Mouse (Mus musculus) MEL (cell line): ENCODE results near the gene Cdk14. TPM values are rescaled to one million over a fixed set of nuclear protein-coding genes. Genes with fewer than 3 reads are reported as not detected.
A peak's percentile ranks its signal among the peaks of the same experiment; 100 is the strongest.

ENCODE experiments used
- DNase-seq: peaks from one replicate; pipeline ENCODE4 v3.0.0; 2011; ENCODE audit warnings: low read depth, low spot score
- H3K27ac ChIP-seq: 2 replicates; pipeline ENCODE4 v1.5.1; 2012; ENCODE audit warnings: low read depth, mild to moderate bottlenecking, control low read depth, low read length, moderate library complexity; ENCODE audit not compliant: control insufficient read depth
- H3K27me3 ChIP-seq, 2 experiments: fragments of 150-350 bp in 1 of 2; sonication (generic) in 1 of 2; 2 replicates each; pipeline ENCODE4 v1.6.1; 2012; ENCODE audit warnings: low read length in 2 of 2, mild to moderate bottlenecking in 2 of 2, improper control_type of control experiment in 1 of 2, moderate library complexity in 1 of 2; ENCODE audit not compliant: insufficient read depth in 2 of 2, control insufficient read depth in 1 of 2
- H3K36me3 ChIP-seq, 2 experiments: 2 replicates each; pipeline ENCODE4 v1.6.1; 2012 to 2014; ENCODE audit warnings: low read length in 2 of 2, improper control_type of control experiment in 1 of 2, inconsistent platforms in 1 of 2, mild to moderate bottlenecking in 1 of 2; ENCODE audit not compliant: insufficient read depth in 2 of 2, control insufficient read depth in 1 of 2
- H3K4me1 ChIP-seq, 2 experiments: fragments of 150-350 bp in 1 of 2; sonication (generic) in 1 of 2; 2 replicates each; pipeline ENCODE4 v1.6.1; 2012; ENCODE audit warnings: low read length in 2 of 2, improper control_type of control experiment in 1 of 2, mild to moderate bottlenecking in 1 of 2; ENCODE audit not compliant: insufficient read depth in 2 of 2, control insufficient read depth in 1 of 2
- H3K4me3 ChIP-seq, 2 experiments: fragments of 150-350 bp in 1 of 2; sonication (generic) in 1 of 2; 2 replicates each; pipeline ENCODE4 v1.5.1; 2012; ENCODE audit warnings: low read depth in 2 of 2, low read length in 2 of 2, mild to moderate bottlenecking in 2 of 2, moderate library complexity in 2 of 2, control low read depth in 1 of 2, improper control_type of control experiment in 1 of 2; ENCODE audit not compliant: control insufficient read depth in 1 of 2, insufficient read depth in 1 of 2
- H3K79me2 ChIP-seq: 2 replicates; pipeline ENCODE4 v1.6.1; 2012; ENCODE audit warnings: mild to moderate bottlenecking, low read length, moderate library complexity; ENCODE audit not compliant: control insufficient read depth, poor library complexity, insufficient read depth
- H3K9ac ChIP-seq: 2 replicates; pipeline ENCODE4 v1.6.1; 2012; ENCODE audit warnings: low read depth, mild to moderate bottlenecking, control low read depth, low read length, moderate library complexity; ENCODE audit not compliant: control insufficient read depth, poor library complexity, severe bottlenecking
- H3K9me3 ChIP-seq: fragments of 150-350 bp; sonication (generic); replicated peaks from 2 replicates; pipeline ENCODE4 v1.6.1; 2012; ENCODE audit warnings: mild to moderate bottlenecking, low read length, improper control_type of control experiment, moderate library complexity; ENCODE audit not compliant: insufficient read depth
- BHLHE40 ChIP-seq: IDR thresholded peaks from 2 replicates; pipeline ENCODE4 v1.6.1; 2012; ENCODE audit warnings: low read depth, mild to moderate bottlenecking, inconsistent platforms, low read length, improper control_type of control experiment, borderline replicate concordance
- CTCF ChIP-seq, 3 experiments: IDR thresholded peaks in 2 of 3; conservative IDR thresholded peaks in 1 of 3; 2 replicates each; pipeline ENCODE4 v1.5.1; 2011 to 2012; ENCODE audit warnings: low read length in 3 of 3, low read depth in 2 of 3, mild to moderate bottlenecking in 2 of 3, improper control_type of control experiment in 1 of 3, inconsistent platforms in 1 of 3, mixed read lengths in 1 of 3, moderate library complexity in 1 of 3; ENCODE audit not compliant: control insufficient read depth in 1 of 3, insufficient read depth in 1 of 3, poor library complexity in 1 of 3, severe bottlenecking in 1 of 3
- E2F4 ChIP-seq: IDR thresholded peaks from 2 replicates; pipeline ENCODE4 v1.6.1; 2011; ENCODE audit warnings: low read depth, low read length, improper control_type of control experiment, borderline replicate concordance
- EP300 ChIP-seq, 2 experiments: IDR thresholded peaks; 2 replicates each; pipeline ENCODE4 v1.6.1; 2011; ENCODE audit warnings: improper control_type of control experiment in 2 of 2, low read length in 2 of 2, low read depth in 1 of 2, mild to moderate bottlenecking in 1 of 2
- ETS1 ChIP-seq: IDR thresholded peaks from 2 replicates; pipeline ENCODE4 v1.6.1; 2012; ENCODE audit warnings: low read depth, mild to moderate bottlenecking, inconsistent platforms, low read length, improper control_type of control experiment, moderate library complexity
- GATA1 ChIP-seq: IDR thresholded peaks from 2 replicates; pipeline ENCODE4 v1.6.1; 2011; ENCODE audit warnings: low read depth, low read length, improper control_type of control experiment
- MAFK ChIP-seq: IDR thresholded peaks from 2 replicates; pipeline ENCODE4 v1.6.1; 2011; ENCODE audit warnings: low read depth, mild to moderate bottlenecking, low read length, improper control_type of control experiment, borderline replicate concordance
- MAX ChIP-seq: IDR thresholded peaks from 2 replicates; pipeline ENCODE4 v1.6.1; 2011; ENCODE audit warnings: low read length, improper control_type of control experiment
- MAZ ChIP-seq: IDR thresholded peaks from 2 replicates; pipeline ENCODE4 v1.6.1; 2012; ENCODE audit warnings: low read depth, mild to moderate bottlenecking, inconsistent platforms, low read length, improper control_type of control experiment
- MEF2A ChIP-seq: IDR thresholded peaks from 2 replicates; pipeline ENCODE4 v1.6.1; 2014; ENCODE audit warnings: low read depth, mild to moderate bottlenecking, inconsistent platforms, low read length, improper control_type of control experiment; ENCODE audit not compliant: poor library complexity, insufficient replicate concordance, severe bottlenecking; ENCODE audit errors: extremely low read depth
- MXI1 ChIP-seq: IDR thresholded peaks from 2 replicates; pipeline ENCODE4 v1.6.1; 2011; ENCODE audit warnings: mild to moderate bottlenecking, low read depth, low read length, improper control_type of control experiment
- MYB ChIP-seq: IDR thresholded peaks from 2 replicates; pipeline ENCODE4 v1.6.1; 2011; ENCODE audit warnings: mild to moderate bottlenecking, low read depth, low read length, improper control_type of control experiment
- MYC ChIP-seq: IDR thresholded peaks from 2 replicates; pipeline ENCODE4 v1.6.1; 2011; ENCODE audit warnings: low read depth, mild to moderate bottlenecking, low read length, improper control_type of control experiment, moderate library complexity
- NELFE ChIP-seq: IDR thresholded peaks from 2 replicates; pipeline ENCODE4 v1.6.1; 2011; ENCODE audit warnings: low read depth, low read length, improper control_type of control experiment
- POLR2A ChIP-seq, 2 experiments: IDR thresholded peaks; 2 replicates each; pipeline ENCODE4 v1.6.1; 2011 to 2012; ENCODE audit warnings: low read length in 2 of 2, mild to moderate bottlenecking in 2 of 2, control low read depth in 1 of 2, improper control_type of control experiment in 1 of 2, low read depth in 1 of 2, moderate library complexity in 1 of 2; ENCODE audit not compliant: control insufficient read depth in 1 of 2, insufficient read depth in 1 of 2, poor library complexity in 1 of 2
- POLR2AphosphoS2 ChIP-seq: IDR thresholded peaks from 2 replicates; pipeline ENCODE4 v1.6.1; 2011; ENCODE audit warnings: low read length, improper control_type of control experiment
- POLR2AphosphoS5 ChIP-seq: IDR thresholded peaks from 2 replicates; pipeline ENCODE4 v1.6.1; 2012; ENCODE audit warnings: low read depth, borderline replicate concordance, mild to moderate bottlenecking, inconsistent platforms, low read length, moderate library complexity, mixed read lengths
- RAD21 ChIP-seq: IDR thresholded peaks from 2 replicates; pipeline ENCODE4 v1.6.1; 2011; ENCODE audit warnings: mild to moderate bottlenecking, low read depth, low read length, improper control_type of control experiment
- RCOR1 ChIP-seq: IDR thresholded peaks from 2 replicates; pipeline ENCODE4 v1.6.1; 2012; ENCODE audit warnings: low read depth, mild to moderate bottlenecking, inconsistent platforms, low read length, improper control_type of control experiment
- SIN3A ChIP-seq: IDR thresholded peaks from 2 replicates; pipeline ENCODE4 v1.6.1; 2012; ENCODE audit warnings: low read length, improper control_type of control experiment, inconsistent platforms
- SMC3 ChIP-seq: IDR thresholded peaks from 2 replicates; pipeline ENCODE4 v1.6.1; 2011; ENCODE audit warnings: low read depth, low read length, improper control_type of control experiment
- TAL1 ChIP-seq: IDR thresholded peaks from 2 replicates; pipeline ENCODE4 v1.6.1; 2012; ENCODE audit warnings: mild to moderate bottlenecking, inconsistent platforms, low read length, moderate library complexity, mixed read lengths
- TBP ChIP-seq: IDR thresholded peaks from 2 replicates; pipeline ENCODE4 v1.8.0; 2011; ENCODE audit warnings: low read depth, low read length, improper control_type of control experiment
- TCF12 ChIP-seq: IDR thresholded peaks from 2 replicates; pipeline ENCODE4 v1.6.1; 2014; ENCODE audit warnings: low read depth, mild to moderate bottlenecking, inconsistent platforms, low read length, improper control_type of control experiment, moderate library complexity
- UBTF ChIP-seq: IDR thresholded peaks from 2 replicates; pipeline ENCODE4 v1.6.1; 2012; ENCODE audit warnings: low read depth, mild to moderate bottlenecking, inconsistent platforms, low read length, improper control_type of control experiment, moderate library complexity, borderline replicate concordance; ENCODE audit not compliant: insufficient read depth
- ZC3H11A ChIP-seq: IDR thresholded peaks from 2 replicates; pipeline ENCODE4 v1.6.1; 2012; ENCODE audit warnings: low read depth, mild to moderate bottlenecking, inconsistent platforms, low read length, improper control_type of control experiment
- ZKSCAN1 ChIP-seq: IDR thresholded peaks from 2 replicates; pipeline ENCODE4 v1.6.1; 2012; ENCODE audit warnings: low read depth, mild to moderate bottlenecking, inconsistent platforms, low read length, improper control_type of control experiment, moderate library complexity
- ZMIZ1 ChIP-seq: IDR thresholded peaks from 2 replicates; pipeline ENCODE4 v1.6.1; 2012; ENCODE audit warnings: low read depth, mild to moderate bottlenecking, inconsistent platforms, low read length, improper control_type of control experiment, moderate library complexity
- ZNF384 ChIP-seq: IDR thresholded peaks from 2 replicates; pipeline ENCODE4 v1.6.1; 2012; ENCODE audit warnings: low read depth, mild to moderate bottlenecking, inconsistent platforms, low read length, improper control_type of control experiment
- polyA plus RNA-seq, 2 experiments: library from polyadenylated mRNA; stranded (reverse) in 1 of 2; unstranded in 1 of 2; fragments of >175 nt in 1 of 2; fragments of >200 nt in 1 of 2; gene quantifications; 2 replicates each; pipeline versions ENCODE4 v1.2.1 to v1.2.4; 2012; ENCODE audit warnings: low replicate concordance in 2 of 2, low read depth in 1 of 2; ENCODE audit not compliant: insufficient read length in 2 of 2, insufficient read depth in 1 of 2, missing spikeins in 1 of 2
- total RNA-seq: library from RNA; depleted of rRNA; stranded (reverse); fragments of 300-350 nt; gene quantifications from 2 replicates; pipeline ENCODE4 v1.2.3, GENCODE M21; 2012

The Cdk14 gene
- total and polyA plus RNA-seq, 3 experiments, result not detected

GRCm38 (mm10) chr5:5421439-5421838 is 1.3 kb upstream of the Cdk14 start:
- no peaks in the 10 kb centered on the region for H3K9me3 ChIP-seq
- no peaks in the 10 kb centered on the region for H3K36me3 ChIP-seq
- H3K27ac ChIP-seq, result no peak overlapping the region
- no peak overlapping the region for H3K9ac ChIP-seq
- no peaks in the 10 kb centered on the region for H3K79me2 ChIP-seq
- H3K27me3 ChIP-seq, result no peaks in the 10 kb centered on the region
- H3K4me3 ChIP-seq, result no peak overlapping the region
- TF ChIP-seq MYC (no peak), TBP (no peak), GATA1 (no peak), TAL1 (no peak), ZC3H11A (no peak), MXI1 (no peak), SMC3 (no peak), UBTF (no peak), MEF2A (no peak), CTCF (IDR thresholded peaks at IDR 0.05 in 2 of 3, conservative IDR thresholded peaks at IDR 0.05 in 1 of 3; ENCODE audit: control insufficient read depth in 1 of 3, insufficient read depth in 1 of 3, low read depth in 2 of 3, low read length in 3 of 3, poor library complexity in 1 of 3, severe bottlenecking in 1 of 3) (no peak), SIN3A (no peak), TCF12 (no peak), ZNF384 (no peak), EP300 (IDR thresholded peaks at IDR 0.05; ENCODE audit: low read depth in 1 of 2, low read length in 2 of 2) (no peak), MAFK (no peak), ZKSCAN1 (no peak), ZMIZ1 (no peak), POLR2AphosphoS5 (no peak), ETS1 (no peak)
- H3K4me1 ChIP-seq, result no peaks in the 10 kb centered on the region
- peak; percentile 13 for DNase-seq

- no peak overlapping the region for H3K4me3 ChIP-seq
These were observed 859 bp downstream of the Cdk14 start for GRCm38 (mm10) chr5:5419253-5419652.

More at GRCm38 (mm10) chr5:5419253-5419652, 859 bp downstream of the Cdk14 start:
- no peaks in the 10 kb centered on the region for H3K27me3 ChIP-seq
- no peak overlapping the region for H3K27ac ChIP-seq
- TF ChIP-seq MYB (no peak), MEF2A (no peak), MAZ (no peak), E2F4 (no peak), POLR2A (IDR thresholded peaks at IDR 0.05; ENCODE audit: control insufficient read depth in 1 of 2, insufficient read depth in 1 of 2, low read depth in 1 of 2, low read length in 2 of 2, poor library complexity in 1 of 2) (no peak), SIN3A (no peak), ZC3H11A (no peak), BHLHE40 (no peak), RAD21 (no peak), ZMIZ1 (no peak), RCOR1 (no peak), POLR2AphosphoS2 (no peak), MAX (no peak), MXI1 (no peak), NELFE (no peak)
- no peaks in the 10 kb centered on the region for H3K79me2 ChIP-seq
- no peaks in the 10 kb centered on the region for H3K9me3 ChIP-seq
- no peak overlapping the region for H3K9ac ChIP-seq
- no peaks in the 10 kb centered on the region for H3K4me1 ChIP-seq
- no peak for DNase-seq
- no peaks in the 10 kb centered on the region for H3K36me3 ChIP-seq
